Mouse (Mus musculus) left cerebral cortex, adult 8-10 months (tissue): ENCODE results near the gene Arxes1. TPM values are rescaled to one million over a fixed set of nuclear protein-coding genes. Genes with fewer than 3 reads are reported as not detected.
"Not testable (repeated sequence)": the region's sequence is repeated elsewhere in the genome, so short reads cannot be mapped to it uniquely, and the experiment has no call there.

Experiments
- DNase-seq, 2 experiments: peaks; one replicate each; pipeline ENCODE4 v3.0.0; 2022; ENCODE audit warnings: low spot score in 2 of 2
- total RNA-seq, 4 experiments: library from RNA; stranded (reverse); gene quantifications; 2 replicates each; pipeline ENCODE4 v1.2.4; 2022

Arxes1 gene
- total RNA-seq = 10 to 100 TPM; 33.6 to 37.0 (median 35.6) TPM

DNA sequence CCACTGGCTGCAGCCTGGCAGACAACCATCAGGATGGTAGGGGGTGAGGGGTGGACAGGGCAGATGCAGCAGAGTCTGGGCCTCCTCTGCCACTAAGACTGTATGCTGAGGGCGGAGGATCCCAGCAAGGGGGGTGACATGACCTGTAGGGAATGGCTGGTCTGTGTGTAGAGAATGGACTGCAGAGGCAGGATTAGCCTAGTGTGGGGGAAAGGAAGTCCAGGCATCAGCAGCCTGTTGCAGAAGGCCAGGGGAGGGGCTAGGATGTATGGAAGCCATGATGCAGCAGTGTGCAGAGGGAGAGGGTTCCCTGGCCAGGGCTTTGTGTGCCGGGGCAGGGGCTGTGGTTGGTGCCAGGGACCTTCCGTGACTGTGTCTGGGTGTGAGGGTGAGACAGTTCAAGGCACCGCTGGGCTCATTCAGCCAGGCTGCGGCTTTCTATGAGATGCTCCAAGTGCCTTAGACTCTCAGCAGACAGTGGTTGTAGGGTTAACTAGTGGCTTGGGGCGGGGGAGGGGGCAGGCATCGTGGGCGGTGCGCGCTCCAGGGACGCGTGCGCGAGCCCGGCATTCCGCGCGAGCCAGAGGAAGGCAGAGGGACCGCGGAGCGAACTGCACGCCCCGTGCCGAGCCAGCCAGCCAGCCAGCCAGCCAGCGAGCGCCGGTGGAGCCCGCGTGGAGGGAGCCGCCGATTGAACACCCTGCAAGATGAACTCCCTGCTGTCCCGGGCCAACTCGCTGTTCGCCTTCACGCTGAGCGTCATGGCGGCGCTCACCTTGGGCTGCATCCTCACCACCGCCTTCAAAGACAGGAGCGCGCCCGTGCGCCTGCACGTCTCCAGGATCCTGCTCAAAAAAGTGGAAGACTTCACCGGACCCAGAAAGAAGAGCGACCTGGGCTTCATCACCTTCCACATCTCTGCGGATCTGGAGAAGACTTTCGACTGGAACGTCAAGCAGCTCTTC is at the start of gene Arxes1:
TSS of gene Arxes1 (plus strand) at position 569 of the 965 bp plus-strand sequence.
- peak in 1 of 2 experiments; percentile 7 for DNase-seq

GRCm38 (mm10) chrX:135984539-135985260 is 48.5 kb upstream of the Arxes1 start:
- peak in 1 of 2 experiments; percentile 37 for DNase-seq

GRCm38 (mm10) chrX:135986267-135986666 is 46.9 kb upstream of the Arxes1 start:
- DNase-seq = no peak

DNA sequence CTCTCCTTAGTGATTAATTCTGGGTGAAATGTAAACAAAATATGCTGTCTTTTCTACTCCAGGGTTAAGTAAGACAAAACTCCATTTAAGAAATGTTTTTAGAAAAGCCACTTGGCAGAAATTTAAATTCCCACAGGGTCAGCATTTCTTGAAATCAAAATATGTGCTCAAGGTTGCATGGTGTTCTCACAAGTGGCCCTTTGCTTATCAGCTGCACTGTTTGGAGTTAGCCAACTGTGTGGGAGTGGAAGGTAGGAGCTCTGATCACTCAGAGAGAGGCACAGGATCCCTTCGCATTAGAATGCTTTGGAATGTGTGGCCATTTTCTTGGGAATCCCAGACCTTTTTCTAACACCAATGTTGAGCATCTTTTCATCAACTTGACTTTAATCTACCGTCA is 42.5 kb upstream of the Arxes1 start:
- no peak for DNase-seq

DNA sequence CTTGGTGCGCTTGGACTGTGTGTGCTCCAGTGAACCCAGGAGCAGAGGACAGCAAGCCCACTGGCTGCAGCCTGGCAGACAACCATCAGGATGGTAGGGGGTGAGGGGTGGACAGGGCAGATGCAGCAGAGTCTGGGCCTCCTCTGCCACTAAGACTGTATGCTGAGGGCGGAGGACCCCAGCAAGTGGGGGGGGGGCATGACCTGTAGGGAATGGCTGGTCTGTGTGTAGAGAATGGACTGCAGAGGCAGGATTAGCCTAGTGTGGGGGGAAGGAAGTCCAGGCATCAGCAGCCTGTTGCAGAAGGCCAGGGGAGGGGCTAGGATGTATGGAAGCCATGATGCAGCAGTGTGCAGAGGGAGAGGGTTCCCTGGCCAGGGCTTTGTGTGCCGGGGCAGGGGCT is 40.0 kb upstream of the Arxes1 start:
- not testable (repeated sequence) for DNase-seq

DNA sequence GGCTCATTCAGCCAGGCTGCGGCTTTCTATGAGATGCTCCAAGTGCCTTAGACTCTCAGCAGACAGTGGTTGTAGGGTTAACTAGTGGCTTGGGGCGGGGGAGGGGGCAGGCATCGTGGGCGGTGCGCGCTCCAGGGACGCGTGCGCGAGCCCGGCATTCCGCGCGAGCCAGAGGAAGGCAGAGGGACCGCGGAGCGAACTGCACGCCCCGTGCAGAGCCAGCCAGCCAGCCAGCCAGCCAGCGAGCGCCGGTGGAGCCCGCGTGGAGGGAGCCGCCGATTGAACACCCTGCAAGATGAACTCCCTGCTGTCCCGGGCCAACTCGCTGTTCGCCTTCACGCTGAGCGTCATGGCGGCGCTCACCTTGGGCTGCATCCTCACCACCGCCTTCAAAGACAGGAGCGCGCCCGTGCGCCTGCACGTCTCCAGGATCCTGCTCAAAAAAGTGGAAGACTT is 39.5 kb upstream of the Arxes1 start, which contains the start of gene Arxes2:
TSS of gene Arxes2 (plus strand) at position 161 of the 456 bp plus-strand sequence.
- DNase-seq = peak in 1 of 2 experiments; percentile 5

GRCm38 (mm10) chrX:136007199-136007843 is 25.8 kb upstream of the Arxes1 start:
- no peak for DNase-seq

GRCm38 (mm10) chrX:136014392-136014791 is 18.8 kb upstream of the Arxes1 start:
- DNase-seq = no peak

GRCm38 (mm10) chrX:136030331-136030730 is 2.8 kb upstream of the Arxes1 start:
- DNase-seq = no peak

DNA sequence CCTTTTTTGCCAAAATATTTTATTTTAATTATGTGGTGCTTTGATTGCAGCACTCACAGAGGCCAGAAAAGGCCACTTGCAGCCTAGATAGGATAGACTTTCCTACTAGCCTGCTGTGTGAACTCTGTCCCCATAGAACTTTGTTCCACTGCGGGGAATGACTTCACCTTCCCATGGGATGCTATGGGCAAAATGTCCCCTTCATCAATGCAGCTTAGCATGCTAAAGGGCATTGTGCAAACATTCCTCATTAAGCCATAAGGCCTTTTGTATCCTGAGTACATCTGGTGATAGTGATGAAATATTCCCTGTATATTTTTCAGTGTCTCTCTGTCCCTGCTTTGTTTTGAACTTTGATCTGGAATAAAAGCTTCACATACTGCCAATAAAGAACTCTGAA is 10.6 kb downstream of the Arxes1 start:
- no peak for DNase-seq

DNA sequence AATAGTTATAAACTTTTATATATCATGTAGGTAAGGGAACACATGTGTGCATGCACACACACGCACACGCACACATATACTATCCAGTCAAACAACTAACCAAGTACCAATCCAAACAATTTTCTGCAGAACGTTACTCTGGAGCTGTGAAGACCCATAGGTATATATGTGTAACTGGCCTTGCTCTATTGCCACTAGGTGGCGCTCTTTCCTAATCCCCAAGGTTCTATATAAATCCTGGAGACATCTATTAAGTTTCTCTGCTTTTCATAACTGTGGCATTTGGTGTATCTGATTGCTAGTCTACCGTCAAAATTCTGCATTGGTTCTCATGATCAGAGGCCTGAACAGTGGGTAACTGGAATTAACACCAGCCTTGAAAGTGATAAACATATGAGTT is 14.4 kb downstream of the Arxes1 start:
- DNase-seq = peak in 1 of 2 experiments; percentile 29

DNA sequence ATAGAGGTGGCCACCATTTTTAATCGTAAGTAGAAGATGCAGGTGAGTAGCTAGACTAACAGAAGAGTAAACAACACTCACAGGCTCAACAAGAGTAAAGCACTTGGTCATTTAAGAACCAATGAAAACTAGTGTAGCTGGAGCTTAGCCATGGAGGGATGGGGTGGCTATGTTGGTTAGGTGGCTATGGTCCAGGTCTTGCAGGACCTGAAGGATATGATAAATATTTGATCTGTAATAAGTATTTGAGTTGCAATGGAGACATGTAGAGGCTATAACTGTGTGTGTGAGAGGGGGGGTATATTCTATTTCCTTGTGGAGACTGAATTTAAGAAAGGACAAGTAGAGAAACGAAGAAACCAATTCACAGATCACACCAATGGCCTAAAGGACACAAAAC is 18.1 kb downstream of the Arxes1 start:
- DNase-seq = no peak

GRCm38 (mm10) chrX:136060698-136061097 is 27.5 kb downstream of the Arxes1 start:
- DNase-seq = no peak

GRCm38 (mm10) chrX:136067201-136067991 is 34.2 kb downstream of the Arxes1 start:
- DNase-seq = not testable (repeated sequence)

DNA sequence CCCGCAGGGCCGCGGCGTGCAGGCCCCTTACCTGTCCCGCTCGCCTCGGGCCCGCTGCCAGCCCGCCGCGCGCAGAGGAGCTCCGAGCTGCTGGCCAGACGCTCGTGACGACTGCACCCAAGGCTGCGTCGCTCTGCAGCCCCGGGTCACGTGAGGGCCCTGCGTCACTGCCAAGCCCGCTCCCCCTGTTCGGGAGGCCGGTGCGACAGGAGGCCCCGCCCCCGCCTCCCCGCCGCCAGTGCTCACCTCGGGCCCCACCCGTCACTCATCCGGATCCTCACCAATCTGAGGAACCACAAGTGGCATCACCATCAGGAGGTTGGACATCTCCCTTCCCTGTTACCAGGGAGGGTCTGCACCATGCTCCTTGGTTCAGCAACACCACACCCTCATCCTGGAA is 34.9 kb downstream of the Arxes1 start, which contains the start of gene Bex2:
TSS of gene Bex2 (minus strand) at position 217 of the 400 bp plus-strand sequence.
- DNase-seq = peak; percentile 3 to 13

Other genes with a start within 250 kb of the Arxes1 start
- gene Bhlhb9, start 235.8 kb upstream of the Arxes1 start, total RNA-seq = 10 to 100 TPM; 59.8 to 72.1 (median 67.6) TPM
- gene Gprasp2, start 194.3 kb upstream of the Arxes1 start, total RNA-seq = 100 to 1,000 TPM; 178 to 211 (median 189) TPM
- gene Arxes2, start 39.5 kb upstream of the Arxes1 start, total RNA-seq = 10 to 100 TPM; 61.5 to 72.9 (median 69.6) TPM
- 100 to 1,000 TPM; 309 to 363 (median 335) TPM for gene Bex2, start 34.9 kb downstream of the Arxes1 start, total RNA-seq
- gene Nxf3, start 51.9 kb downstream of the Arxes1 start, total RNA-seq = not detected
- gene Bex4, start 105.6 kb downstream of the Arxes1 start, total RNA-seq = 10 to 100 TPM; 21.2 to 23.0 (median 21.5) TPM
- gene Tceal8, start 139.0 kb downstream of the Arxes1 start, total RNA-seq = 10 to 100 TPM; 32.4 to 42.8 (median 35.4) TPM
- gene Tceal5, start 170.5 kb downstream of the Arxes1 start, total RNA-seq = 100 to 1,000 TPM in 3 of 4 experiments, 10 to 100 TPM in 1; 80.8 to 132 (median 117) TPM
- gene Tceal7, start 181.4 kb downstream of the Arxes1 start, total RNA-seq = 1 to 10 TPM; 1.6 to 2.9 (median 2.2) TPM
- 100 to 1,000 TPM in 2 of 4 experiments, 10 to 100 TPM in 2; 96.6 to 118 (median 102) TPM for gene Bex1, start 182.1 kb downstream of the Arxes1 start, total RNA-seq
- gene Tceal9, start 211.7 kb downstream of the Arxes1 start, total RNA-seq = 100 to 1,000 TPM; 118 to 122 (median 119) TPM
- 100 to 1,000 TPM; 252 to 326 (median 281) TPM for gene Bex3, start 236.9 kb downstream of the Arxes1 start, total RNA-seq